Mouse (Mus musculus) forebrain, embryonic 13.5 days (tissue): ENCODE data around the gene Banf1. TPM values are rescaled to one million over a fixed set of nuclear protein-coding genes. Genes with fewer than 3 reads are reported as not detected.
"Not testable (repeated sequence)": the region's sequence is repeated elsewhere in the genome, so short reads cannot be mapped to it uniquely, and the experiment has no call there.

Source experiments
- ATAC-seq: fragments of 200-750 bp; cut with Nextera tagmentation; 2 replicates; pipeline ENCODE4 v1.8.0; 2017
- H3K27ac ChIP-seq: fragments of 300-500 bp; sonication (generic); 2 replicates; pipeline ENCODE4 v1.5.1; 2015; ENCODE audit warnings: inconsistent platforms, mild to moderate bottlenecking, moderate library complexity
- H3K27me3 ChIP-seq: fragments of 300-500 bp; sonication (generic); 2 replicates; pipeline ENCODE4 v1.6.1; 2015; ENCODE audit warnings: mild to moderate bottlenecking, inconsistent platforms
- H3K36me3 ChIP-seq: fragments of 300-500 bp; sonication (generic); 2 replicates; pipeline ENCODE4 v1.6.1; 2015; ENCODE audit warnings: mild to moderate bottlenecking, inconsistent platforms; ENCODE audit not compliant: poor library complexity, severe bottlenecking
- H3K4me1 ChIP-seq: fragments of 300-500 bp; sonication (generic); 2 replicates; pipeline ENCODE4 v1.6.1; 2015; ENCODE audit warnings: inconsistent platforms
- H3K4me2 ChIP-seq: fragments of 300-500 bp; sonication (generic); 2 replicates; pipeline ENCODE4 v1.6.1; 2015; ENCODE audit warnings: inconsistent platforms, mild to moderate bottlenecking, moderate library complexity
- H3K4me3 ChIP-seq: fragments of 300-500 bp; sonication (generic); 2 replicates; pipeline ENCODE4 v1.5.1; 2015; ENCODE audit warnings: mild to moderate bottlenecking, inconsistent platforms
- H3K9ac ChIP-seq: fragments of 300-500 bp; sonication (generic); 2 replicates; pipeline ENCODE4 v1.6.1; 2015; ENCODE audit warnings: mild to moderate bottlenecking, inconsistent platforms
- H3K9me3 ChIP-seq: fragments of 300-500 bp; sonication (generic); replicated peaks from 2 replicates; pipeline ENCODE4 v1.6.1; 2016; ENCODE audit warnings: inconsistent platforms
- WGBS: fragments of 180-500 bp; shearing (Covaris S2); methylation state at CpG from one replicate; pipeline ENCODE4 v1.1.7; 2015; 5-methylcytosine and 5-hydroxymethylcytosine counted together
- polyA plus RNA-seq: library from polyadenylated mRNA; unstranded; fragments of >200 nt; fragmentation: Nextera tagmentation; extraction: Ambion mirVana; gene quantifications from 2 replicates; pipeline ENCODE4 v1.2.1, GENCODE M21; 2015

The Banf1 gene
- polyA plus RNA-seq, 1 experiment from 2014 or later: 496 TPM

DNA sequence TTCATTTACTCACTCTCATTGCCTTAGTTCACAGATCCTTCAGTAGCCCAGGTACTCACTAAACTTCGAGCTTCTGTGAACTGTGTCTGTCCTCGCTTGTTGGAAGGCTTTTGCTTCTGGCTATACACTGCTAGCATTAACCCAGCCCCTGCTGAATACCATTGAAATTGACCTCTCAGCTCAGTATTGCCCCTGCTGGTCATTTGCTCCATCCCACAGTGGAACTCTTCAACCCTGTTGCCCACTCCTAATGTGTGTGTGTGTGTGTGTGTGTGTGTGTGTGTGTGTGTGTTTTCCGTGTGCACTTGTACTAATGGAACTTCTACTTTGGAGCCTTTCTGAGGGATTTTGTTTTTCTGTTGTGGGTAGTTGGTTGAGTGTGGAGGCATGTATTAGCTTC, 4.0 kb upstream of the Banf1 start:
- H3K36me3 ChIP-seq: peaks cover 63% of the 10 kb centered on the region
- H3K27me3 ChIP-seq: no peaks in the 10 kb centered on the region
- no peak overlapping the region for H3K4me2 ChIP-seq
- no peak overlapping the region for H3K4me3 ChIP-seq
- H3K27ac ChIP-seq: no peak overlapping the region
- no peak for ATAC-seq
- H3K4me1 ChIP-seq: peaks cover 17% of the 10 kb centered on the region
- WGBS: 90% methylated on average over 3 of the region's 3 CpGs
- no peaks in the 10 kb centered on the region for H3K9me3 ChIP-seq
- no peak overlapping the region for H3K9ac ChIP-seq

DNA sequence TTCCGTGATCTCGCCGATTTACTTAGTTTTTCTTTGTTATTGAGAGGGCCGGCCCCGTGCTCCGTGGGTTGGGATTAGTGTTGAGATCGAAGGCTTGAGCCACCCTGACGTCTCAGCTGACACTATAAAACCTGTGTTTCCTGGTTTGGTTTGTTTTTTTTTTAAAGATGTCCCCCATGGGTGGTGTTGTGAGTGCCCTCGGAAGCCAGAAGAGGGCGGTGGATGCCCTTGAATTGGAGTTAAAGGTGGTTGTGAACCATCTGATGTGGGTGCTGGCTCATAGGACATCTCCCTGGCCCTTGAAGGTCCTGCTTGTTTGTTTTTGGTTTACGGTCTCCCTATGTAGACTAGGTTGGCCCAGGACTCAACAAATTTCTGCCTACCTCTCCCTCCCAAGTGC, 487 bp upstream of the Banf1 start:
- peak overlapping the region; percentile 93; the same call in 1 of the 2 replicates for H3K27ac ChIP-seq
- H3K36me3 ChIP-seq: peaks cover 67% of the 10 kb centered on the region
- H3K9me3 ChIP-seq: no peaks in the 10 kb centered on the region
- no peaks in the 10 kb centered on the region for H3K27me3 ChIP-seq
- ATAC-seq: no peak
- WGBS: 10% methylated on average over 11 of the region's 11 CpGs
- H3K4me1 ChIP-seq: peaks cover 23% of the 10 kb centered on the region
- H3K4me3 ChIP-seq: peak overlapping the region; percentile 98
- peak overlapping the region; percentile 91 for H3K4me2 ChIP-seq
- H3K9ac ChIP-seq: peak overlapping the region; percentile 92

DNA sequence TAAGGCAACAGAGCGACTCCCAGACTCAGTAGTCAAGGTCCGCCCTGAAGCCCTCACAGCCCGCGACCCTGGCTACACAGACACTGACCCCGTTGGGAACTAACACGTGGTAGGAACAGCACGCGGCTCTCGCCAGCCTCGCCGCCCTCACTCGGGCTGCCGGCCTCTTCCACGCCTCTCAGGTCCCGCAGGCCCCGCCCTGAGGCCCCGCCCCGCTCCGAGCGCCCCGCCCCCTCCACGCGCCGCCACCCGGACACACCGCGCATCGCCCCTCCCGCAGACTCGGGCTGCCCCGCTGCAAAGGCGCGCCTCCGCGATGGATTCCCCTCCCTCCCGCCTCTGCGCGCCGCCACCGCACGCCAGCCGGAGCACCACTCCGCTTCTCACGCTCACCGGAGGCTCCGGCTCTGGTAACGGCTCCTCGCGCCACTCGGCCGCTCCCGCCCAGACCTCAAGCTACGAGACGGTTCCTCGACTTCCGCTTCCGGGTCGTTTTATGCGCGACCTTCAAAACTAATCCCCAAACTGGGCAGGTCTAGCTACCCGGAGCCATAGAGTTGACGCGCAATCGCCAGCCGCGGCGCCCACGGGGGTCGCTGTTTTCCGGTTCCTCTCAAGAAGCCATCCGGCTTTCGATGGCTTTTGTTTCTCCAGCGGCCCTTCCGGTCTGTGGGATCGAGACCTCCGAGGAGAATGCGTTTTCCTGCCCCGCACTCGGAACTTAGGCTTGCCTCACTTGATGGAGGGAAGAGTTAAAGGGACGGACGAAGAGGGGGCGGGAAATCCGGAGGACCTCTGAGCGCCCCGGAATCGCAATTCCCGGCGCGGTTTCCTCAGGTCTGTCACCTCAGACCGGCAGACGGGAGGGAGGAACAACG, 554 bp downstream of the Banf1 start, which contains the start of gene Eif1ad:
Eif1ad (plus strand) TSS at position 567 of the 878 bp plus-strand sequence.
- H3K27ac ChIP-seq: peak within 1 kb of the TSS; percentile 93
- H3K36me3 ChIP-seq: peaks cover 56% of the 10 kb centered on the region

DNA sequence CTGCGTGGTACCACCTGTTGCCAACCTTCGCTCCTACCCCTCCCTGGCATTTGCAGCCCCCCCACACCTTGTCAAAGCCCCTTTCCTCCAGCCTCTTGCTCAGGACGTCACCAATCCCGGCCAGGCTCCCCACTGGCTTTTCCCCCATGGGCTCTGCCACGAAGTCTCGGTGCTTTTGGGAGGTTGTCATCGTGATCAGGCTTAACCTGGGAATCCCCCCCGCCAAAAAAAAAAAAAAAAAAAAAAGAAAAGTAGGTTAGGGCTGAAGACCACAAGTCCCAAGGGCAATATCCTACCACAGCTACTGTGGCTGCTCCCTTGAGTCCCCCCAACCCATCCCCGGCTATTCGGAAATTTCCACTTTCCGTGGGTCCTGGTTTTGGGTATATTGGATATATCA, 1.2 kb downstream of the Banf1 start:
- no peaks in the 10 kb centered on the region for H3K27me3 ChIP-seq
- WGBS: 15% methylated on average over 11 of the region's 11 CpGs
- H3K27ac ChIP-seq: peak overlapping the region; percentile 93; the same call in 1 of the 2 replicates
- peaks cover 23% of the 10 kb centered on the region for H3K4me1 ChIP-seq
- H3K4me2 ChIP-seq: peak overlapping the region; percentile 91
- H3K9ac ChIP-seq: peak overlapping the region; percentile 92
- H3K4me3 ChIP-seq: peak overlapping the region; percentile 98
- ATAC-seq: no peak
- H3K9me3 ChIP-seq: no peaks in the 10 kb centered on the region
- peaks cover 52% of the 10 kb centered on the region for H3K36me3 ChIP-seq

More for the DNA sequence above, 554 bp downstream of the Banf1 start, which contains the start of gene Eif1ad:
- no peaks in the 10 kb centered on the region for H3K27me3 ChIP-seq
- H3K4me2 ChIP-seq: peak within 1 kb of the TSS; percentile 91
- under 1% methylated on average over 76 of the region's 92 CpGs for WGBS
- peaks cover 23% of the 10 kb centered on the region for H3K4me1 ChIP-seq
- peak; percentile 97 for ATAC-seq
- peak within 1 kb of the TSS; percentile 92 for H3K9ac ChIP-seq
- H3K4me3 ChIP-seq: peak within 1 kb of the TSS; percentile 98
- no peaks in the 10 kb centered on the region for H3K9me3 ChIP-seq

DNA sequence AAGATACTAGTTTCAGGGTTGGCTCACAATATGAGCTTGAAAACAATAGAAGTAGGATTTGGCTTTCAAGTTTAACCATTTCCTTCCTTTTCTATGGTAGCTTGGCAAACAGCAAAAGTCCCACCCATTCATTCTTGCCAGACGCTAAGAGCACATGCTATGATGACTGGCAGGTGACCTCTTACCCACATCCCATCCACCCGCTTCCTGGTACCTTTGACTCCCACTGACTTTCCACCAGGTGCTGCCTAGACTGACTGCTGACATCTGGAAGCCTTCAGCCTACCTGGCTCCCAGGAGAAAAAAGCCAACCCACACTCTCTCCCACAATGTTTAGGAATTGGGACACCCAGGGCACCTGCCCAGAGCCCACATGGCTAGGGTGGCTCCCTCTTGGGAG, 2.8 kb downstream of the Banf1 start:
- H3K36me3 ChIP-seq: peaks cover 43% of the 10 kb centered on the region

DNA sequence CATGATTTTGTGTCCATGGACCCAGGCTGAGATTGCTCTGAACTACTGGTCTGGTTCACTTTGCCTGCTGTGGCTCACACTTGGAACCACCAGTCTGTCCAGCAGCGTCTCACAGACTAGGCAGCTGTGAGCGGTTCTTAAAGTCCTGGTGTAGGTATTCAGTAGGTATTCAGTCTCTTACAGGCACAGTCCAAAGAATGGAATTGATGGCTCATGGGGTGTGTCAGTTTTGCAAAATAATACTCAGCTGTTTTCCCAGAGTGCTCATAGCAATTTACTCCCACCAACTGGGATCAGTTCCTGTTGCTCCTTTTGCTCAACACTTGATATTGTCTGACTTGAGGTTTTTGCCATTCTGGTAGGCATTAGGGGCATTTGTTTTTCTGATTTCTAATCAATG, 4.8 kb downstream of the Banf1 start:
- Histone ChIP-seq H3K27ac (no peak overlapping the region), H3K36me3 (peaks cover 31% of the 10 kb centered on the region), H3K9me3 (no peaks in the 10 kb centered on the region), H3K4me2 (no peak overlapping the region), H3K27me3 (no peaks in the 10 kb centered on the region), H3K9ac (no peak overlapping the region), H3K4me1 (peaks cover 8% of the 10 kb centered on the region), H3K4me3 (no peak overlapping the region)
- no peak for ATAC-seq
- WGBS: 83% methylated on average over 2 of the region's 2 CpGs

More for the DNA sequence above, 2.8 kb downstream of the Banf1 start:
- Histone ChIP-seq H3K9ac (no peak overlapping the region), H3K27ac (no peak overlapping the region), H3K4me3 (no peak overlapping the region), H3K9me3 (no peaks in the 10 kb centered on the region), H3K4me1 (peaks cover 23% of the 10 kb centered on the region), H3K4me2 (no peak overlapping the region), H3K27me3 (no peaks in the 10 kb centered on the region)
- 97% methylated on average over 2 of the region's 2 CpGs for WGBS
- no peak for ATAC-seq

DNA sequence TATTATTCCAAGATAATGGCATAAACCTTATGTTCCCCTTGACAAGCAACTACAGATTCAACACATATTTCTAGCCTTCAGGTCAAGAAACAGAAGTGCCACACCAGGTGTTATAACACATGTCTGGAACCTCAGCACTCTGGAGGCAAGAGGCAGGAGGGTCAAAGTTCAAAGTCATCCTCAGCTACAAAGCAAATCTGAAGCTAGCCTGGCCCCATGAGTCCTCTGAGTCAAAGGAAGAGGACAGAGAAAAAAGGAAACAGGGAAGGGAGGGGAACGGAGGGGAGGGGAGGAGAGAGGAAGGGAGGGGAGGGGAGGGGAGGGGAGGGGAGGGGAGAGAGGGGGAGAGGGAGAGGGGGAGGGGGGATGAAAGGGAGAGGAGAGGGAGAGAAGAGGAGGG, 10.9 kb downstream of the Banf1 start:
- Histone ChIP-seq H3K4me3 (no peak overlapping the region), H3K9me3 (no peaks in the 10 kb centered on the region), H3K9ac (no peak overlapping the region), H3K27me3 (no peaks in the 10 kb centered on the region), H3K36me3 (peaks cover 6% of the 10 kb centered on the region; the same call in 1 of the 2 replicates), H3K4me1 (no peaks in the 10 kb centered on the region), H3K27ac (no peak overlapping the region), H3K4me2 (no peak overlapping the region)
- no CpG with 5 or more reads among the region's 1 CpGs for WGBS
- no peak for ATAC-seq

DNA sequence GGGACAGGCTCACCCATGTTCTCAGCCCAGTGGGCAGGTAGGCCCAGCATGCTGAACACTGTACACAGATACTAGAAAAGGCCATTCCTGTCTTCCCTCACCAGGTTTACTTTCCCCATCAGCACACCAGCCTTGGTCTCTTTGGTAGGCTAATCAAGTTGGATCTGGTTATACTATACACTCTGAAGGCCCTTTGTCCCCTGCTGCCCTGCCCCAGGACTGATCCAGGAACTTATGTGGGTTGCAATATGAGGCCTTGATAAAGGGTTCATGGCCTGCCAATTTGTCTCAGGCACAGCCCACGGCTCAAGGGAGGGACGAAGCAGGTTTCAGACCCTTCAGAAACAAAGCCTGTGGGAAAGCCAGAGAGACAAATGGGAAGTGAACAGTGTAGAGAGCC, 13.4 kb downstream of the Banf1 start:
- Histone ChIP-seq H3K4me2 (no peak overlapping the region), H3K4me1 (peaks cover 7% of the 10 kb centered on the region), H3K4me3 (no peak overlapping the region), H3K27me3 (peaks cover 3% of the 10 kb centered on the region; the same call in 1 of the 2 replicates), H3K36me3 (no peaks in the 10 kb centered on the region), H3K27ac (no peak overlapping the region), H3K9ac (no peak overlapping the region), H3K9me3 (no peaks in the 10 kb centered on the region)
- ATAC-seq: no peak
- 81% methylated on average over 2 of the region's 2 CpGs for WGBS

DNA sequence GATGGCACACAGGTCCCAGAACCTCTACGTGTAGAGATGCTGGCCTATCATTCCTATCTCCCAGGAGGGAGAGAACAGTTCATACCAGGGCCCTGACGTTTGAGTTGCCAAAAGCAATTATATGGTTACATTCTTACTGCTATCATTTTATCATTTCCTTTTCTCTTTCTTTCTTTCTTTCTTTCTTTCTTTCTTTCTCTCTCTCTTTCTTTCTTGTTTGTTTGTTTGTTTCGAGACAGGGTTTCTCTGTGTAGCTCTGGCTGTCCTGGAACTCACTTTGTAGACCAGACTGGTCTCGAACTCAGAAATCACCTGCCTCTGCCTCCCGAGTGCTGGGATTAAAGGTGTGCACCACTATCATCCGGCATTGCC, 17.5 kb downstream of the Banf1 start, which contains the start of gene Cst6:
Cst6 (minus strand) TSS at position 73 of the 372 bp plus-strand sequence.
- WGBS: 65% methylated on average over 6 of the region's 6 CpGs
- H3K27me3 ChIP-seq, H3K36me3 ChIP-seq, H3K27ac ChIP-seq, H3K9me3 ChIP-seq, H3K4me1 ChIP-seq, ATAC-seq: not testable (repeated sequence)
- peak within 1 kb of the TSS; percentile 66 for H3K4me2 ChIP-seq
- H3K4me3 ChIP-seq: peak within 1 kb of the TSS; percentile 36
- peak within 1 kb of the TSS; percentile 62 for H3K9ac ChIP-seq

DNA sequence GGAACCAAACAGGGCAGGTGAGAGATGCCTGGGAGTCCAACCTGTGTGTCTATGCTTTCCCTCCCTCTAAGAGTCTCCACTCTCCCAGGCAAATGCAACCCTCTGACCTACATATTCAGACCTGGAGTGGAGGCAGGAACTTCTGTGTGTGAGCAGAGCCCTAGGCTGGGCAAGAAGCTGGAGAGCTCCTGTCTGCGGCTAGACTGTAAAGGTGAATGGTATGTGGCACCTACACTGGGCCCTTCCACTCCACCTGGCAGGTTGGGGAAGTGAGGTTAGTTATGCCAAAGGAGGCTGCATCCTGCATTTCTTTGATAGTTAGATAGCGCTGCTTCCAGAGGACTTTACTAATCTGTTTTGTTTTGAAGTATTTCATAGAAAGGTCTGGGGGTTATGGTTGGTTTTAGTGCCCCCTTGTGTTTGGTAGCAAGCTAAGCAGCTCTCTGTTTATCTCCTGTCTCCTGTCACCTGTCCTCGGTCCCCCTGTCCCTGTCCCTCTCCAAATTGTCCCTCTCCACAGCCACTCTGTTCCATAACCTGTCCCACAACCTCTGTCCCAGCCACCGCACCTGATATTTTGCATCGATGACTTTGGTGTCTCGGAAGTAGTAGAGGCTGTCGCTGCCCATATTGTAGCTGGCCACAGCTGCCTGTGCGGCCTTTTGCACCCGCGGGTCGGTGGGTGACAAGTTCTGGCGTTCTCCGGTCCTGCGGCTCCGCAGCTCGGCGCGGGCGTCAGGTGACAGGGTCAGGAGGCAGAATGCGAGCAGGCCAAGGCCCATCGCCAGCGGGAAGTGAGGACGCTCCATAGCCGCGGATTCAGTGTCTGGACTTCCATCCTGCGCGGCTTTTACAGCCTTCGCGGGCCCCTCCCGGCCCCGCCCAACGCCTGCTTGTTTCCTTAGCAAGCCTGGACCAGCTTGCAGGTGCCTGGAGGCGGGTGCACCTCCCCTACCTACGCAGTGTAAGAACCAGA, 18.2 kb downstream of the Banf1 start:
- 5% methylated on average over 34 of the region's 34 CpGs for WGBS
- Histone ChIP-seq H3K4me3 (peak overlapping the region; percentile 36), H3K9me3 (no peaks in the 10 kb centered on the region), H3K27me3 (peaks cover 3% of the 10 kb centered on the region; the same call in 1 of the 2 replicates), H3K27ac (no peak overlapping the region), H3K4me1 (peaks cover 7% of the 10 kb centered on the region), H3K4me2 (peak overlapping the region; percentile 66), H3K36me3 (no peaks in the 10 kb centered on the region), H3K9ac (peak overlapping the region; percentile 62)
- ATAC-seq: no peak

DNA sequence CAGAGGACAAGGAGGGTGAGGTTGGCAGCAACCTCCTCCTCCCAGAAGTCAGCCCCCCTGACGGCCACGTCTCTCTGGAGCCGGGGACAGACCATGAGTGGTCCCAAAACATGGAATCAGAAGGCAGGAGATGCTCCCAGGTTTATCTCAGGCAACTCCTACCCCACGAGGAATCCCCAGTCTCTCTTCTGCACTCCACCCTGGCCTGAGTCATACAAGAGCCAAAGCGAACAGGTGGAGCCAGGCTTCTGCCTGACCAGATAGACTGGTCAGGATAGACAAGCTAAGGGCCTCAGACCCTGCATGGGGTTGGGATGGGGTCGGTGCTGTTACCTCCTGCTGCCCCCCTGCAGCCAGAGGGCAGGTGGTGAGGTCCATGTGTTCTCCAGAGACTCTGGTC, 18.9 kb downstream of the Banf1 start:
- Histone ChIP-seq H3K9ac (no peak overlapping the region), H3K4me2 (no peak overlapping the region), H3K27ac (no peak overlapping the region), H3K4me1 (peaks cover 7% of the 10 kb centered on the region), H3K36me3 (no peaks in the 10 kb centered on the region), H3K4me3 (no peak overlapping the region), H3K27me3 (peaks cover 3% of the 10 kb centered on the region; the same call in 1 of the 2 replicates), H3K9me3 (no peaks in the 10 kb centered on the region)
- 79% methylated on average over 6 of the region's 6 CpGs for WGBS
- ATAC-seq: no peak
